Mouse (Mus musculus): ENCODE results near the gene Rai1.

The Rai1 gene

DNA sequence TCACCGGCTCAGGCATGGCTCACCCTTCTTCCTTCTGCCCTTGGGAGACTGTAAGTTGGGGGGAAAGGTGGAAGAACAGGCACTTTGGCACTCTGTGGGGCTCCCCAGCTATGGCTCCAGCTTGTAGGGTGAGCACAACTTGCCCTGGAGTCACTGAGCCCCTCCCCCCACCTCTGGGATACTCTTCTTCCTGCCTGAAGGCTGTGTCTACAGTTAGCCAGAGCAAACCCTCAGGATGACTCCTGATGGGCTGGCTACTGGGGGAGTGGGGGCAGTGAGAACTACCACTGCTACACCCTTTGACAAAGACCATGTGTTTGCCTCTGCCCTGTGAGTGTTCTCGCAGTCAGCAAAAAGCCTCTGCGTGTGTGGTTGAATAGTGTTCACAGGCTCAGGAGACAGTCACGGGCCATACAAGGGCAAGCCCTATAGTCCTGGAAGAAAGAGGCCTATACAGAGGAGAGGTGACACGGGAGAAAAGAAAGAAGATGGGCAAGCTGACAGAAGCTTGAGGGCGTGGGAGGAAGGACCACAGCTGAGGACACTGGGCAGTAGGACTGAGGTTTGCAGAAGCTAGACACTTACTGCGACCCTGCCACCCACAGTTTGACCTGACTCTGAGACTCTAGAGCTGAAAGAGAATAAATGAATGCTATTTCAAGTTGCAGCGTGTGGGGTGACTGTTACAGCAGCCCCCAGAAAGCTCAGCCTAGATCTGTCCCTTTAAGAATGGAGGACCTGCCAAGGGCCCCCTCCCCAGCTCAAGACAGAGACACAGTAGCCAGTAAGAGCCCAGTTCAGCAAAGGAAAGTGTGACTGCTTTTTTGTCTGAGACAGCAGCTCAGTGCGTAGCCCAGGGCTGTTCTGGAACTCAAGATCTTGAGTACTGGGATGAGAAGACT, 9.7 kb upstream of the Rai1 start:
- no peak for DNase-seq

- no peak for DNase-seq
Observed at GRCm38 (mm10) chr11:60099555-60100186, 5.1 kb upstream of the Rai1 start.

DNA sequence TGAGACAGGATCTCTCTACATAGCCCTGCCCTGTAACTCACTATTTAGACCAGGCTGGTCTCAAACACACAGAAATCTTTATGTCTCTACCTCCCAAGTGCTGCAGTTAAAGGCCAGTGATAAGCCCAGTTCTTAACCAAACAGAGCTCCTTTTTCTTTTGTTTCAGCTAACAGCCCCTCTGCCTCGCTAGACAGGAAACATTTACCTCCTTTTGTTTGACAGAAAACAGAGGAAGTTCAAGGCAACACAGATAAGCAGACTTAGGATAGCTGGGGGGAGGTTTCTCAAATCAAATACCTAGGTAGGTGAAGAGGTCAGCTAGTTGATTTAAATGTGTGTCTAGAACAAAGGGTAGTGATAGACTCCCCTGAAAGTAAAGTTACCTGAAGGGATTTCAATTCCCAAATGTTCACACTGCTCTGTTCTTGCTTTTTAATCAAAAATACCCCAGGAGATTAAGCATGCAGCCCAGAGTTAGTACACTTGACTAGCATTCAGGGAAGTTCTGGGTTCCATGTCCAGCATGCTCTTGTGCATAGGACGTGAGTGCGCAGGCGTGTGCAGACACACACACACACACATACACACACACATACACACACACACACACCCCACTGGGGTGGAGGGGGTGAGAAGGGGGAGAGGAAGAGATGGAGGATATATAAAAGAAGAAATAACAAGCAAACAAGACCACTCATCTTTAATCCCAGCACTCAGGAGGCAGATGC, 3.8 kb upstream of the Rai1 start:
- no peak for DNase-seq

DNA sequence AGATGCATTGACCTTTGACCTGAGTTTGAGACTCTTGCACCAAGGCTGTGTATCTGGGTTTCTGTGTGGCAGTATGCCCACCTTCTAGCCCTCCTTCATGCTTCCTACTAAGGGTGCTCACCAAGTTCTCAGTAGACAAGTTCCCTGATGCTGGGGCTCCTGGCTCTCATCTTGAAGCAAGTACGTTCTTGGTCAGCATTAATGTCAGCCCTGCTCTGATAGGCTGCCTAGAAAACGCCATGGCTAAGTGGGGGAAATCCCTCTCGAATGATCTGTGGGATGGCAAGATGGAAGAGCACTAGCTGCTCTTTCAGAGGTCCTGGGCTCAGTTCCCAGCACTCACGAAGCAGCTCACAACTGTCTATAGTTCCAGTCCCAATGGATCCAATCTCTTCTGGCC, 2.8 kb upstream of the Rai1 start:
- no peak for DNase-seq

GRCm38 (mm10) chr11:60102664-60103063, 2.1 kb upstream of the Rai1 start:
- DNase-seq, result no peak

- no peak for DNase-seq
Observed at GRCm38 (mm10) chr11:60103567-60103966, 1.2 kb upstream of the Rai1 start.

DNA sequence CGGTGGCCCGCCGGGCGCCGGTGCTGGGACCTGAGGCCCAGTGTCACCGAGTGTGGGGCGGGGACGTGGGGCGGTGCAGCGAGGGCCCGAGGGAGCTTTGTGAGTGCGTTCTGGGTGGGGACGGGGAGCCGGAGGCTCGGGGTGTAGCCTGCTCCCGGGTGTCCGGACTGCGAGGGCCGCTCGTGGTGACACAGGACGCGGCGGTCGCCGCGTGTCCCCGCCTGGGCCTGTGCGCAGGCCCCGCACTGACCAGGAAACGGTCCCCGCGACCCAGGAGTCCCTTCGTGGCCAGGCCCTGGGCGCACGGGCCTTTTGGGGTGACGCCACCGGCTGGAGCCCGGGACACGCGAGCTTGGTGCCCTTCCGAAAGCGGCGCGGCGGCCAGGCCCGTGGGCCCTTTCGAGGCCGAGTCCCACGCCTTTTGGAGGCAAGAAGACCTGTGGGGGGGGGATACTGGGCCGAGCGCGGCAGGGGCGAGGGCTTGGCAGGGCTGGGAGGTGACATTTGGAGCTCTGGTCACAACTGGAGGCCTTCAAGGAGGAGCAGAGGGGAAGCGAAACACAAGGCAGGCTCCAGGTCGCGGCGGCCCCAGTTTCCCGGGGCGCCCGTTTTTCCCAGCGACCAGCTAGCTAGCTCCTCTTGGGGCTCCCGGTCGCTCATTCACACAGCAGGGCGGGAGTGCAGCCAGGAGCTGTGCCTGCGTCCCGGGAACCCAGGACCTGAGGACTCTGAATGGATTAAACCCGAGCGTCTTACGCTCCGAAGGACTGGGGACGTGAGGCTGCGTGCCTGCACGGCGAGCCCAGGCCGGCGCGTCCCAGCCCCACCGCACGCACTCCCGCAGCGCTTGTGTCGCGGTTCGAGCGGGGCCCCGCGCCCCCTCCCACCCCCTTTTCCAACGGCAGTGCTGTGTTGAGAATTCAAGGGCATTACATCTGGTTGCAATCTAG, 1.1 kb downstream of the Rai1 start:
- DNase-seq, result peak; percentile 53 to 71

- DNase-seq, result no peak
Observed at GRCm38 (mm10) chr11:60106543-60107110, 1.8 kb downstream of the Rai1 start.

DNA sequence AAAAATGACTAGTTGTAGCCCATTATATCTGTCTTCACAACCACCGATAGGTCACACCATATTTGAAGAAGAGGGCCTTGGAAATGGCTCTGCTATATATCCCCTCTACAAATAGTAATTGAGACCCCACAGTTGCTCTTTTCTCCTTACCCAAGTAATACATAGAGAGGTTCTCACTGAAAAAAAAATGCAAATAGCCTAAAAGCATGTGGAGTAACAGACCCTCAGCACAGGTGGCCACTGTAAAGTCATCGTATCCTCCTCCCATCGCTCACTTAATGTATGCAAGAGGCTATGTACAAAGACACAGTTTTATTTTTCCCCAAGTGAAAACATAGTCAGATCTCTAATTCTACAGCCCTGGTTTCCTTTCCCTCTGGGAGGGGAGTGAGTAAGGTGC, 2.6 kb downstream of the Rai1 start:
- no peak for DNase-seq

- no peak for DNase-seq
Observed at GRCm38 (mm10) chr11:60108631-60109172, 3.9 kb downstream of the Rai1 start.

GRCm38 (mm10) chr11:60110386-60110785, 5.6 kb downstream of the Rai1 start:
- DNase-seq, result no peak

DNA sequence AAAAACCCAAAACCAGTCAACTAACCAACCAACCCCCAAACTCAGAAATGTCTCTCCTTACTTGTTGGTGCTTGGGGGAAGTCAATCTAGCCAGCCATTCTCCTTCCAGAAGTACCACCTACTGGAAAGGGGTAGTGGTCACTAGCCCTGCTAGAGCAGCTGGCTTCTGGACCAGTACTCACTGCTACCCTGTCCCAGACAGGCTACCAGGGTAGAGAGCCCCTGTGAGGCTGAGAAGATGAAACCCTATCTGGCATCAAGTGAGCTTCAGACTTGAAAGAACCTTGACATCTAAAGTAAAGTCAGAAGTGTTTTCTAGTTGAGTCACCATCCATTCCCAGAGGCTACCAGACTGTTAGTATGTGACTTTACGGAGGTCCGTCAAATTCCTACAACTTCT, 6.8 kb downstream of the Rai1 start:
- no peak for DNase-seq

GRCm38 (mm10) chr11:60113624-60114023, 8.8 kb downstream of the Rai1 start:
- no peak for DNase-seq

DNA sequence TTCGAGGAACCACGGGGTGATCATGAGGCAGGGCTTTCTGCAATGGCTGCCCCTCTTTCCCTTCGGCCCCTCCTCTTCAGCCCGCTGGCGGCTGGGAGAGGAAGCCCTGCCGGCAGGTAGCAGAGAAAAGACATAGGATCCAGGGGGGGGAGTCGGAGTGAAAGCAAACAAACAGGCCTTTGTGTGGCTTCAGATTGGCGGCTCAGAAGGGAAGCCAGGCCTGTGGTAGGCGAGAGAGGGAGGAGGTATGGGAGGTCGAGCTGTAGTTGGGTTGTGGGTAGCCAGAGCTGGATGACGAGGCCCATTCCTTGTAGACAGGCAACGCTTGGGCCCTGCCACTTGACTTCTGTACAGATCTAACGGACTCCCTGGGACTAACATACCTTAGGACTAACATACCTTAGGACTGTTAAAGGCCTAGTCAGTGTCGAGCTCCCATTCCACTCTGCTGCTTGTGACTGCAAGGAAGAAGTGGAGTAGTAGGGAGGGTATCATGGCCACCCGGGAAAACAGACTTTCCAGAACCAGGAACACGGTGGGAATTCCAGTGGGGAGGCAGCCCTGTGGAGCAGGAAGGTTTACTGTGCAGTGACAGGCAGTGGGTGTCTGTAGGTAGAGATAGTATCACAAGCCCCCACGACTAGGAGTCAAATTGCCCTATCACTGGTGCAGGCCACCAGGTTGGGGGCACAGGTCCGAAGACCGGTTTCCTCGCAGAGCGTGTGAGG, 9.6 kb downstream of the Rai1 start:
- DNase-seq, result peak; percentile 30 to 34

DNA sequence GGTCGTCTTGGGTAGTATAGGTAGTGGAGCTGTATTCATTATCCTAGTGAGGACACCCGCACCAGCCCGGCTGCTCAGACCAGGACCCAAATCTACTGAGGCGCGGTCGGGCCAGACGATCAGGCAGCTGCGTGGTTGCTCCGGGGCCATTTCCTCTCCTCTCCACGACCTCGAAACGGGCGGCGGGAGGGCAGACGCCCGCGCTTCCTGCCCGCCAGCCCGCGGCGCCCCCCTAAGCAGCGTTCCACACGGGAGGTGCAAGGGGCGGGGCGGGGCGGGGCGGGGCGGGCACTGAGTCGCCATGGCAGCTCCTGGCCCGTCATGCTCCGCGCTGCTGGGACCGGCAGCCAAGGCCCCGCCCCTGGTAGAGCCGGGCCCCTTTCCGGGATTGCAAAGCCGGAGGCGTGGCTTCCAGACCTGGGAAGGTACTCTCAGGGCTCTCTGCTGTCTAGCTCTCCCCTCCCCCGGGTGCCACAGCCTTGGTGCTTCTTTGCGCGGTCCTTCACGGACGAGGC, 10.3 kb downstream of the Rai1 start:
- DNase-seq, result peak; percentile 93 to 96

DNA sequence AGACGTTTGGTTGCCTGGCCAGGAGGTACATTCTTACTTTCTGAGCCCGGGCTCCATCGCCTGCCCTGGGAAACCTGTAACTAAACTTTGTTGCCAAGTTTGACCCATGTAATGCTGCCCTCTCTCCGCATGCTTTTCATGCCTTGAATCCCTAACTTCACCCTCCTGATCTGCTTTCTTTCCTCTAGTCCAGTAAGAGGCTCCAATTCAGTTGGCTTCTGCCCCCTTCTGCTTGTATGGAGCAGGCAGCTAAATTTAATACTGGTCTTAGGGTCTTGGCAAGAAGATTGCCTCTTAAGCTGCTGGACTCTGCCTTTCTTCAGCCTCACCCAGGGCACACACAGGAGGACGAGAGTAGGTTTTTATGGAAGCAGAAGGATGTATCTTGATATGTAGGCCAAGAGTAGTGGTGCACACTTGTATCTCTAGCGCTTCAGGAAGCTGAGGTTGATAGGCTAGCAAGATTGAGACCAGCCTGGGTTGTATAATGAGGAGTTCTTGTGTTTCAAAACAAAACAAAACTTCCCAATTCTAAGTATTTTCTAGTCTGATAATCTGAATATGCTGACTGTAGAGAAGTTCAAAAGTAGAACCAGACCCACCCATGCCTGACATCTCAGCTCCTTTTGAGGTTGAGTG, 10.9 kb downstream of the Rai1 start:
- no peak for DNase-seq

DNA sequence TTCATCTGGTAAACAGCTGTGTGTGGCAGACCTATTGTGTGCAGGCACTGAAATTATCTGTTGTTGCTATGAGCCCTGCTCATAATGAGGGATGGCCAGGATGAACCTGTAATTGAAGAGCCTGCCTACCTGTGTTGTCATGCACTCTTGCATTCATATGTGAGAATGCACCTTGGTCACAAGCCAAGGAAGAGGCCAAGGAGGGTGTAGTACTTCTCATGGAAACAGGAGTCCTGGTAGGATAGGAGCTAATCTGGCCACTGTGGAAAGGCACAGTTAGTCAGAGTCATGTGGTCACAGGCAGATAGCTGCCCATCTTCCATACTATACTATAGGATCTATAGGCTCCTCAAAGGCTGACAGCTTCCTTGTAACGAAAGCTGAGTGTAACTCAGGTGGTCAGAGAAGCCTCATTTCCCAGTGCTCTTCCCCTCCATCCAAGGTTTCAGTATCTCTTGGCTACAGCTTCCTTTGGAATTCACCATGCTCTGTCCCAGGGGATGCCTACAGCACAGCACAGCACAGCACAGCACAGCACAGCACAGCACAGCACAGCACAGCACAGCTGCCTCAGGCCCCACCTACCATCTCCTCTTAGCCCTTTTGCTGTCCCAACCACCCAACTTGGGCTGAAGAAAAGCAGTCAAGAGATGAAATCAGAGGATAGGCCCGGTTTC, 15.9 kb downstream of the Rai1 start:
- DNase-seq, result no peak

DNA sequence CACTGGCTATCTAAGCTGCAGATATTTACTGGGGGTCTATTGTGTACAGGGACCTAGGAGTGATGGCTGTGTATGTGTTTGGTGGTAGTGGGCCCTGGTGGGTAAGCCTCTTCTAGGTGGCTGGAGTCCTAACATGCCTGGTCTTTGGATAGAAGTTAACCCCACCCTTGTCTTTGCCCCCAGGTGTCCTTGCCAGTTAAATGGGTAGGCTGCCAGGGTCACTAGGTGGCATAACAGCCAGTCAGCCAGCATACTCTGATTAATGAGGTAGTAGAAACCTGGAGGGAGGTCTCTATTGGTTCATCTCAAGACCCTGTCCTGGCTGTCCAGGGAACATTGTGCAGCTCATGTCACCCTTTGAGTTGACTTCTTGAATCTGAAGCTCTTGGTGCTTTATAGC, 17.8 kb downstream of the Rai1 start:
- DNase-seq, result no peak

DNA sequence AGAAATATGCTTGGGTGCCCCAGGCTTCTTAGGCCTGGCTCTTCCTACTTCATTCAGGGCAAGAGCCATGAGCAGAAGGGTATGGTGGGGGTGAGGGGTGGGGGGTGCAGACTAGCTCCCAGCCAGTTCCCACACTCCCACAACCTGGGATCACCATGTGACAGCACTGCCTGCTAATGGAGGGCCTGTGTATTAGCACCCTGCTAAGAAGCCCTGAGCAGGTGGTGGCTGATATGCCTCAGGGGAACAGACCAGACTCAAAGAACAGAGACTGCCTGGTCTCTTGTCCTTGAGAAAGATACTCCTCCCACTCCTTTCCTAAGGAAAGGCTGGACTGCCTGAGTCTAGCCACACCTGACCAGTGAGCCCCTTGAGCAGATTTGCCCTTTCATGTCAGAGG, 22.2 kb downstream of the Rai1 start:
- DNase-seq, result no peak

Data from spleen, adult 18-20 months (tissue).